Mouse (Mus musculus): ENCODE data around the gene Zfp428. TPM values are rescaled to one million over a fixed set of nuclear protein-coding genes. Genes with fewer than 3 reads are reported as not detected.

Gene Zfp428
- 82.4 and 87.7 TPM in 2 replicates for polyA plus RNA-seq (2014; fragmentation: Nextera tagmentation; extraction: Ambion mirVana)

- Histone ChIP-seq H3K4me2 (replicated peaks; ENCODE audit: low read depth, low read length) (peak within 1 kb of the TSS; percentile 83), H3K27ac (ENCODE audit: low read depth, low read length) (peak within 1 kb of the TSS; percentile 100), H3K4me1 (replicated peaks; ENCODE audit: control insufficient read depth, insufficient read depth, low read length) (peaks cover 4% of the 10 kb centered on the region), H3K36me3 (ENCODE audit: control insufficient read depth, insufficient read depth, low read length) (no peaks in the 10 kb centered on the region; the same call in 1 of the 2 replicates), H3K27me3 (ENCODE audit: control insufficient read depth, insufficient read depth, low read length) (no peaks in the 10 kb centered on the region; the same call in 1 of the 2 replicates), H3K9me3 (ENCODE audit: control insufficient read depth, low read length) (no peaks in the 10 kb centered on the region), H3K4me3 (ENCODE audit: low read depth, low read length) (peak within 1 kb of the TSS; percentile 67), H3K9ac (ENCODE audit: low read depth, low read length) (peak within 1 kb of the TSS; percentile 93)
- DNase-seq (ENCODE audit: low spot score) (peak; percentile 92), ATAC-seq (ENCODE audit: low FRiP score) (peak; percentile 94)
- under 1% methylated on average over 84 of the region's 84 CpGs for WGBS
Measured at GRCm38 (mm10) chr7:24506838-24507725, at the start of gene Zfp428. TSS of gene Zfp428 (plus strand) at chr7:24507006.

GRCm38 (mm10) chr7:24457726-24458370 lies 49.0 kb upstream of the Zfp428 start:
- no peak for ATAC-seq (ENCODE audit: low FRiP score)
- no peak for DNase-seq (ENCODE audit: low spot score)
- H3K9me3 ChIP-seq (ENCODE audit: control insufficient read depth, low read length): no peaks in the 10 kb centered on the region
- H3K4me2 ChIP-seq (replicated peaks; ENCODE audit: low read depth, low read length): no peak overlapping the region
- H3K27ac ChIP-seq (ENCODE audit: low read depth, low read length): no peak overlapping the region
- H3K27me3 ChIP-seq (ENCODE audit: control insufficient read depth, insufficient read depth, low read length): no peaks in the 10 kb centered on the region
- no peak overlapping the region for H3K9ac ChIP-seq (ENCODE audit: low read depth, low read length)
- H3K4me3 ChIP-seq (ENCODE audit: low read depth, low read length): no peak overlapping the region
- WGBS: 71% methylated on average over 10 of the region's 10 CpGs
- no peaks in the 10 kb centered on the region; the same call in 1 of the 2 replicates for H3K4me1 ChIP-seq (replicated peaks; ENCODE audit: control insufficient read depth, insufficient read depth, low read length)
- no peaks in the 10 kb centered on the region for H3K36me3 ChIP-seq (ENCODE audit: control insufficient read depth, insufficient read depth, low read length)

DNA sequence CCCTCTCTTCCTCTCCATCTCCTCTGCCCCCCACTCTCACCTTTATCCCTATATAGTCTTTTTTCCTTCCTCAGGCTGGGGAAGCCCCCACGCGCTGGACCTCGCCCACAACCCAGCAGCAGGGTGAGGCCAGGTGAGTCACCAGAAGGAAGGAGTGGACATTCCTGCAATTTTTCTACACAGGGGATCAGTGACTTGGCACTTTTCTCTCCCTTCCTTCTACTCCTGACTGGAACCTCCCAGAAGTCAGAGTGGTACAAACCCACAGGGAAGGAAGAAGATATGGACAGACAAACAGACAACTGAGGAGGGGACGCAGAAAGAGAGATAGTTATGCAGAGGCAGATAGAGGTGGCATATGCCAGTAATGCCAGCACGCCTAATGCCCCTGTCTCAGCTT lies 47.4 kb upstream of the Zfp428 start:
- no peak for DNase-seq (ENCODE audit: low spot score)
- 87% methylated on average over 5 of the region's 5 CpGs for WGBS
- no peaks in the 10 kb centered on the region for H3K36me3 ChIP-seq (ENCODE audit: control insufficient read depth, insufficient read depth, low read length)
- no peak overlapping the region for H3K4me3 ChIP-seq (ENCODE audit: low read depth, low read length)
- no peak overlapping the region for H3K27ac ChIP-seq (ENCODE audit: low read depth, low read length)
- ATAC-seq (ENCODE audit: low FRiP score): no peak
- H3K4me2 ChIP-seq (replicated peaks; ENCODE audit: low read depth, low read length): no peak overlapping the region
- no peaks in the 10 kb centered on the region for H3K9me3 ChIP-seq (ENCODE audit: control insufficient read depth, low read length)
- H3K27me3 ChIP-seq (ENCODE audit: control insufficient read depth, insufficient read depth, low read length): no peaks in the 10 kb centered on the region
- H3K9ac ChIP-seq (ENCODE audit: low read depth, low read length): no peak overlapping the region
- peaks cover 2% of the 10 kb centered on the region; the same call in 1 of the 2 replicates for H3K4me1 ChIP-seq (replicated peaks; ENCODE audit: control insufficient read depth, insufficient read depth, low read length)

DNA sequence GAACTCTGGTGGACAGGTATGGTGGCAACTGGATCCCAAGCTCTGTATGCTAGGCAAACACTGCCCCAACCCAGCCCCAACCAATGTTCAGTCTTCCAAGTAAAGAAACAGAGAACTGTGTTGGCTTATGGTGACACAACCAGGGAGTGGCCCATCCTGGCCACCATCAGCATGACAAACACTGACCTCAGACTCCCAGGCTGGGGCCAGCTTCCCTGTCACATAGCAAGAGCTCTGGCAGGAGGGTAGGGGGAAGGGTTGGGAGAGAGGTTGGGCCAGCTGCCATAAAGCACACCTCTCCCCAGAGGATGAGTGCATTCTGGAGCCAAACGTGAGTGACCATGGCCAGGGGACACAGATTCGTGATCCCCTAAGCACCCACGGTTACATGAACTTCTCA lies 47.0 kb upstream of the Zfp428 start:
- 64% methylated on average over 3 of the region's 3 CpGs for whole genome bisulfite sequencing
- ATAC-seq (ENCODE audit: low FRiP score): no peak
- no peak overlapping the region for H3K27ac ChIP-seq (ENCODE audit: low read depth, low read length)
- no peaks in the 10 kb centered on the region for H3K36me3 ChIP-seq (ENCODE audit: control insufficient read depth, insufficient read depth, low read length)
- no peaks in the 10 kb centered on the region for H3K9me3 ChIP-seq (ENCODE audit: control insufficient read depth, low read length)
- DNase-seq (ENCODE audit: low spot score): no peak
- H3K4me1 ChIP-seq (replicated peaks; ENCODE audit: control insufficient read depth, insufficient read depth, low read length): peaks cover 2% of the 10 kb centered on the region; the same call in 1 of the 2 replicates
- no peak overlapping the region for H3K4me2 ChIP-seq (replicated peaks; ENCODE audit: low read depth, low read length)
- no peak overlapping the region for H3K4me3 ChIP-seq (ENCODE audit: low read depth, low read length)
- no peaks in the 10 kb centered on the region for H3K27me3 ChIP-seq (ENCODE audit: control insufficient read depth, insufficient read depth, low read length)
- H3K9ac ChIP-seq (ENCODE audit: low read depth, low read length): no peak overlapping the region

DNA sequence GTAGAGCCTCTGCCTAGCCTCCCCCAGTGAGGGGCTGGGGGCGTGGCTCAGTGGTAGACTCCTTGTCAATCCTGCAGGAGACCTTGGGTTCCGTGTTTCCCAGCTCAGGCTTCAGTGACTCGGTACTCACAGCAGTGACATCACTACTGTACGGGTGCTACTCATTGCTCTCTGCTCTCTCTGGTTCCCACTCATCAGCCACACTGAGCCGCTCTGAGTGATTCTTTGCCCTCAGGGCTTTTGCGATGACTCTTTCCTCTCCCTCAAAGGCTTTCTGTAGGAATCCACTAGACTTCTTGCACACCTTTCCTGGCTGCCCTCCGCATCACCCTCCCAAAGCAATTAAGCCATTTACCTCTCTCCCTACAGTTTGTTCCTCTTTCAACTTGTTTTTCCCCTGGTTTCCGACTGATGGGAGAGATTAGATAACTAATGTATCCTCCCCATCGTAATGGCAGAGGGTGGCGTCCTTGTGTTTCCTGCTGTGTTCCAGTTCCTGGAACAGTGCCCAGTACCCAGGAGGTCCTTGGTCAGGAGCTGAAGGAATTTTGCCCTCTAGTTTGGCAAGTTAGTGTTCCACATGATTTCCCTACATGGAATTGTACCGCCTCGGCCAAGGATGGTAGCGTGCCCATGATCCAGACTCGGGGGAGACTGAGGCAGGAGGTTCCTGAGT lies 45.3 kb upstream of the Zfp428 start:
- WGBS: 70% methylated on average over 14 of the region's 14 CpGs
- H3K27me3 ChIP-seq (ENCODE audit: control insufficient read depth, insufficient read depth, low read length): no peaks in the 10 kb centered on the region
- no peak overlapping the region for H3K4me2 ChIP-seq (replicated peaks; ENCODE audit: low read depth, low read length)
- no peaks in the 10 kb centered on the region for H3K36me3 ChIP-seq (ENCODE audit: control insufficient read depth, insufficient read depth, low read length)
- H3K4me1 ChIP-seq (replicated peaks; ENCODE audit: control insufficient read depth, insufficient read depth, low read length): peaks cover 2% of the 10 kb centered on the region; the same call in 1 of the 2 replicates
- no peak overlapping the region for H3K9ac ChIP-seq (ENCODE audit: low read depth, low read length)
- H3K4me3 ChIP-seq (ENCODE audit: low read depth, low read length): no peak overlapping the region
- no peak for DNase-seq (ENCODE audit: low spot score)
- no peak for ATAC-seq (ENCODE audit: low FRiP score)
- no peak overlapping the region for H3K27ac ChIP-seq (ENCODE audit: low read depth, low read length)
- H3K9me3 ChIP-seq (ENCODE audit: control insufficient read depth, low read length): no peaks in the 10 kb centered on the region

GRCm38 (mm10) chr7:24462388-24463319 lies 44.2 kb upstream of the Zfp428 start, which contains the start of gene Plaur:
TSS of gene Plaur (plus strand) at chr7:24462484.
- peaks cover 2% of the 10 kb centered on the region; the same call in 1 of the 2 replicates for H3K4me1 ChIP-seq (replicated peaks; ENCODE audit: control insufficient read depth, insufficient read depth, low read length)
- WGBS: 8% methylated on average over 27 of the region's 27 CpGs
- H3K9me3 ChIP-seq (ENCODE audit: control insufficient read depth, low read length): no peaks in the 10 kb centered on the region
- peak; percentile 61 for ATAC-seq (ENCODE audit: low FRiP score)
- no peaks in the 10 kb centered on the region for H3K36me3 ChIP-seq (ENCODE audit: control insufficient read depth, insufficient read depth, low read length)
- no peaks in the 10 kb centered on the region for H3K27me3 ChIP-seq (ENCODE audit: control insufficient read depth, insufficient read depth, low read length)
- peak; percentile 61 for DNase-seq (ENCODE audit: low spot score)
- H3K9ac ChIP-seq (ENCODE audit: low read depth, low read length): no peak within 1 kb of the TSS
- peak within 1 kb of the TSS; percentile 45; the same call in 1 of the 2 replicates for H3K27ac ChIP-seq (ENCODE audit: low read depth, low read length)
- no peak within 1 kb of the TSS for H3K4me2 ChIP-seq (replicated peaks; ENCODE audit: low read depth, low read length)
- no peak within 1 kb of the TSS for H3K4me3 ChIP-seq (ENCODE audit: low read depth, low read length)

GRCm38 (mm10) chr7:24466835-24467234 lies 40.0 kb upstream of the Zfp428 start:
- WGBS: 86% methylated on average over 6 of the region's 6 CpGs
- H3K4me1 ChIP-seq (replicated peaks; ENCODE audit: control insufficient read depth, insufficient read depth, low read length): peaks cover 2% of the 10 kb centered on the region; the same call in 1 of the 2 replicates
- no peak for ATAC-seq (ENCODE audit: low FRiP score)

More at GRCm38 (mm10) chr7:24466835-24467234, 40.0 kb upstream of the Zfp428 start:
- no peaks in the 10 kb centered on the region for H3K36me3 ChIP-seq (ENCODE audit: control insufficient read depth, insufficient read depth, low read length)
- no peak overlapping the region for H3K27ac ChIP-seq (ENCODE audit: low read depth, low read length)
- no peaks in the 10 kb centered on the region for H3K9me3 ChIP-seq (ENCODE audit: control insufficient read depth, low read length)
- no peak for DNase-seq (ENCODE audit: low spot score)
- H3K4me3 ChIP-seq (ENCODE audit: low read depth, low read length): no peak overlapping the region
- H3K9ac ChIP-seq (ENCODE audit: low read depth, low read length): no peak overlapping the region
- H3K4me2 ChIP-seq (replicated peaks; ENCODE audit: low read depth, low read length): no peak overlapping the region
- H3K27me3 ChIP-seq (ENCODE audit: control insufficient read depth, insufficient read depth, low read length): no peaks in the 10 kb centered on the region
